Mouse (Mus musculus) forebrain, embryonic 15.5 days (tissue): Measurements from ENCODE around the gene Tbcel. TPM values are rescaled to one million over a fixed set of nuclear protein-coding genes. Genes with fewer than 3 reads are reported as not detected.

ENCODE experiments used
- ATAC-seq: fragments of 200-750 bp; cut with Nextera tagmentation; replicated peaks from 2 replicates; pipeline ENCODE4 v1.8.0; 2017; ENCODE audit warnings: mild to moderate bottlenecking, moderate TSS enrichment, moderate library complexity
- H3K27ac ChIP-seq: fragments of 300-500 bp; sonication (generic); replicated peaks from 2 replicates; pipeline ENCODE4 v1.5.1; 2015; ENCODE audit warnings: mild to moderate bottlenecking, inconsistent platforms
- H3K27me3 ChIP-seq: fragments of 300-500 bp; sonication (generic); 2 replicates; pipeline ENCODE4 v1.6.1; 2015; ENCODE audit warnings: inconsistent platforms
- H3K36me3 ChIP-seq: fragments of 300-500 bp; sonication (generic); 2 replicates; pipeline ENCODE4 v1.6.1; 2015; ENCODE audit warnings: mild to moderate bottlenecking, inconsistent platforms
- H3K4me1 ChIP-seq: fragments of 300-500 bp; sonication (generic); 2 replicates; pipeline ENCODE4 v1.6.1; 2015; ENCODE audit warnings: inconsistent platforms
- H3K4me2 ChIP-seq: fragments of 300-500 bp; sonication (generic); replicated peaks from 2 replicates; pipeline ENCODE4 v1.6.1; 2015; ENCODE audit warnings: mild to moderate bottlenecking, inconsistent platforms
- H3K4me3 ChIP-seq: fragments of 300-500 bp; sonication (generic); 2 replicates; pipeline ENCODE4 v1.5.1; 2015; ENCODE audit warnings: mild to moderate bottlenecking, inconsistent platforms
- H3K9ac ChIP-seq: fragments of 300-500 bp; sonication (generic); replicated peaks from 2 replicates; pipeline ENCODE4 v1.6.1; 2015; ENCODE audit warnings: mild to moderate bottlenecking, inconsistent platforms
- H3K9me3 ChIP-seq: fragments of 300-500 bp; sonication (generic); 2 replicates; pipeline ENCODE4 v1.6.1; 2016; ENCODE audit warnings: inconsistent platforms
- WGBS: fragments of 180-500 bp; shearing (Covaris S2); methylation state at CpG from one replicate; pipeline ENCODE4 v1.1.7; 2015; ENCODE audit warnings: mixed read lengths; 5-methylcytosine and 5-hydroxymethylcytosine counted together
- polyA plus RNA-seq: library from polyadenylated mRNA; unstranded; fragments of >200 nt; fragmentation: Nextera tagmentation; extraction: Ambion mirVana; gene quantifications from 2 replicates; pipeline ENCODE4 v1.2.1, GENCODE M21; 2015

The Tbcel gene
- polyA plus RNA-seq, 1 experiment from 2014 or later: 5.4 TPM

- no peaks in the 10 kb centered on the region for H3K36me3 ChIP-seq
- H3K27ac ChIP-seq: no peak overlapping the region
- no peaks in the 10 kb centered on the region for H3K27me3 ChIP-seq
- no peak overlapping the region for H3K4me2 ChIP-seq
- no peak overlapping the region for H3K4me3 ChIP-seq
- no peak overlapping the region for H3K9ac ChIP-seq
- WGBS: 92% methylated on average over 4 of the region's 4 CpGs
- no peak for ATAC-seq
- H3K4me1 ChIP-seq: peaks cover 8% of the 10 kb centered on the region
- H3K9me3 ChIP-seq: no peaks in the 10 kb centered on the region
These were observed 31.4 kb downstream of the Tbcel start for GRCm38 (mm10) chr9:42476166-42476565.

GRCm38 (mm10) chr9:42474244-42474643 is 33.4 kb downstream of the Tbcel start:
- Histone ChIP-seq H3K9me3 (no peaks in the 10 kb centered on the region), H3K36me3 (no peaks in the 10 kb centered on the region), H3K9ac (no peak overlapping the region), H3K27ac (no peak overlapping the region), H3K4me1 (peaks cover 19% of the 10 kb centered on the region), H3K4me3 (no peak overlapping the region), H3K27me3 (no peaks in the 10 kb centered on the region), H3K4me2 (no peak overlapping the region)
- no peak for ATAC-seq
- 91% methylated on average over 8 of the region's 8 CpGs for WGBS

GRCm38 (mm10) chr9:42471921-42472747 is 35.5 kb downstream of the Tbcel start:
- Histone ChIP-seq H3K4me2 (peak overlapping the region; percentile 82), H3K27ac (peak overlapping the region; percentile 77), H3K9me3 (no peaks in the 10 kb centered on the region), H3K9ac (peak overlapping the region; percentile 87), H3K36me3 (no peaks in the 10 kb centered on the region), H3K4me3 (peak overlapping the region; percentile 81), H3K4me1 (peaks cover 19% of the 10 kb centered on the region), H3K27me3 (no peaks in the 10 kb centered on the region)
- peak; percentile 96 for ATAC-seq
- WGBS: 5% methylated on average over 49 of the region's 49 CpGs

- H3K4me2 ChIP-seq: peak overlapping the region; percentile 82
- no peaks in the 10 kb centered on the region for H3K36me3 ChIP-seq
- H3K4me1 ChIP-seq: peaks cover 19% of the 10 kb centered on the region
- H3K9ac ChIP-seq: peak overlapping the region; percentile 87
- peak overlapping the region; percentile 81 for H3K4me3 ChIP-seq
- WGBS: 43% methylated on average over 4 of the region's 4 CpGs
- no peaks in the 10 kb centered on the region for H3K9me3 ChIP-seq
- no peak for ATAC-seq
- H3K27ac ChIP-seq: peak overlapping the region; percentile 76
- H3K27me3 ChIP-seq: no peaks in the 10 kb centered on the region
These were observed 36.4 kb downstream of the Tbcel start for GRCm38 (mm10) chr9:42471214-42471613.

GRCm38 (mm10) chr9:42469323-42469722 is 38.3 kb downstream of the Tbcel start:
- Histone ChIP-seq H3K4me2 (no peak overlapping the region), H3K36me3 (no peaks in the 10 kb centered on the region), H3K9me3 (no peaks in the 10 kb centered on the region), H3K4me1 (peaks cover 22% of the 10 kb centered on the region), H3K9ac (no peak overlapping the region), H3K27me3 (no peaks in the 10 kb centered on the region), H3K27ac (no peak overlapping the region), H3K4me3 (no peak overlapping the region)
- 96% methylated on average over 15 of the region's 15 CpGs for WGBS
- ATAC-seq: no peak

- Histone ChIP-seq H3K4me3 (no peak overlapping the region), H3K9me3 (no peaks in the 10 kb centered on the region), H3K27ac (no peak overlapping the region), H3K4me2 (no peak overlapping the region), H3K4me1 (peaks cover 29% of the 10 kb centered on the region), H3K27me3 (no peaks in the 10 kb centered on the region), H3K36me3 (no peaks in the 10 kb centered on the region), H3K9ac (no peak overlapping the region)
- 90% methylated on average over 5 of the region's 5 CpGs for WGBS
- ATAC-seq: no peak
These were observed 39.2 kb downstream of the Tbcel start for GRCm38 (mm10) chr9:42468360-42468759.

GRCm38 (mm10) chr9:42467116-42467815 is 40.3 kb downstream of the Tbcel start:
- H3K9me3 ChIP-seq: no peaks in the 10 kb centered on the region
- no peaks in the 10 kb centered on the region for H3K36me3 ChIP-seq
- no peak overlapping the region for H3K9ac ChIP-seq
- no peaks in the 10 kb centered on the region for H3K27me3 ChIP-seq
- no peak overlapping the region for H3K4me2 ChIP-seq
- no peak for ATAC-seq
- 82% methylated on average over 12 of the region's 12 CpGs for WGBS
- no peak overlapping the region for H3K27ac ChIP-seq
- H3K4me3 ChIP-seq: no peak overlapping the region
- H3K4me1 ChIP-seq: peaks cover 35% of the 10 kb centered on the region

- ATAC-seq: no peak
- Histone ChIP-seq H3K4me2 (no peak overlapping the region), H3K27ac (no peak overlapping the region), H3K4me3 (no peak overlapping the region), H3K27me3 (no peaks in the 10 kb centered on the region), H3K9me3 (no peaks in the 10 kb centered on the region), H3K9ac (no peak overlapping the region), H3K4me1 (peaks cover 26% of the 10 kb centered on the region), H3K36me3 (no peaks in the 10 kb centered on the region)
- 87% methylated on average over 5 of the region's 5 CpGs for WGBS
These were observed 41.9 kb downstream of the Tbcel start for GRCm38 (mm10) chr9:42465661-42466091.

- H3K4me1 ChIP-seq: peaks cover 20% of the 10 kb centered on the region
- no peaks in the 10 kb centered on the region for H3K27me3 ChIP-seq
- no peak for ATAC-seq
- H3K4me2 ChIP-seq: no peak overlapping the region
- 93% methylated on average over 9 of the region's 9 CpGs for WGBS
- no peak overlapping the region for H3K4me3 ChIP-seq
- no peaks in the 10 kb centered on the region for H3K9me3 ChIP-seq
- no peaks in the 10 kb centered on the region for H3K36me3 ChIP-seq
- no peak overlapping the region for H3K9ac ChIP-seq
- H3K27ac ChIP-seq: no peak overlapping the region
These were observed 43.4 kb downstream of the Tbcel start for GRCm38 (mm10) chr9:42464181-42464580.

- peaks cover 20% of the 10 kb centered on the region for H3K4me1 ChIP-seq
- H3K4me3 ChIP-seq: no peak overlapping the region
- ATAC-seq: peak; percentile 73
- no peaks in the 10 kb centered on the region for H3K36me3 ChIP-seq
- no peak overlapping the region for H3K9ac ChIP-seq
- H3K27me3 ChIP-seq: no peaks in the 10 kb centered on the region
- H3K27ac ChIP-seq: peak overlapping the region; percentile 30; the same call in 1 of the 2 replicates
- WGBS: 42% methylated on average over 8 of the region's 8 CpGs
- no peak overlapping the region for H3K4me2 ChIP-seq
- no peaks in the 10 kb centered on the region for H3K9me3 ChIP-seq
These were observed 44.2 kb downstream of the Tbcel start for GRCm38 (mm10) chr9:42463220-42463989.

GRCm38 (mm10) chr9:42462585-42463219 is 44.9 kb downstream of the Tbcel start:
- 88% methylated on average over 7 of the region's 7 CpGs for WGBS
- no peaks in the 10 kb centered on the region for H3K9me3 ChIP-seq
- H3K27ac ChIP-seq: 0 out of 2 replicates have a peak overlapping the region, but pooled peaks have one; percentile 30
- H3K4me2 ChIP-seq: no peak overlapping the region
- peaks cover 20% of the 10 kb centered on the region for H3K4me1 ChIP-seq
- no peaks in the 10 kb centered on the region for H3K36me3 ChIP-seq
- H3K9ac ChIP-seq: no peak overlapping the region
- H3K4me3 ChIP-seq: no peak overlapping the region
- no peaks in the 10 kb centered on the region for H3K27me3 ChIP-seq
- ATAC-seq: no peak
